Mouse (Mus musculus): ENCODE measurements around the gene 5430402E10Rik.
"Not testable (repeated sequence)": the region's sequence is repeated elsewhere in the genome, so short reads cannot be mapped to it uniquely, and the experiment has no call there.

5430402E10Rik gene

GRCm38 (mm10) chrX:77924962-77925361 lies at the start of gene 5430402E10Rik:
Gene 5430402E10Rik, minus strand, starts transcription at chrX:77925062.
- not testable (repeated sequence) for DNase-seq (ENCODE audit: low spot score)

- DNase-seq (ENCODE audit: low spot score) = not testable (repeated sequence)
These were observed 44.8 kb downstream of the 5430402E10Rik start for GRCm38 (mm10) chrX:77880033-77880432.

All from ovary, postnatal 36 days (tissue).